Comparison of ENCODE assay signal across 8 mouse cellular contexts in the genomic region with DNA sequence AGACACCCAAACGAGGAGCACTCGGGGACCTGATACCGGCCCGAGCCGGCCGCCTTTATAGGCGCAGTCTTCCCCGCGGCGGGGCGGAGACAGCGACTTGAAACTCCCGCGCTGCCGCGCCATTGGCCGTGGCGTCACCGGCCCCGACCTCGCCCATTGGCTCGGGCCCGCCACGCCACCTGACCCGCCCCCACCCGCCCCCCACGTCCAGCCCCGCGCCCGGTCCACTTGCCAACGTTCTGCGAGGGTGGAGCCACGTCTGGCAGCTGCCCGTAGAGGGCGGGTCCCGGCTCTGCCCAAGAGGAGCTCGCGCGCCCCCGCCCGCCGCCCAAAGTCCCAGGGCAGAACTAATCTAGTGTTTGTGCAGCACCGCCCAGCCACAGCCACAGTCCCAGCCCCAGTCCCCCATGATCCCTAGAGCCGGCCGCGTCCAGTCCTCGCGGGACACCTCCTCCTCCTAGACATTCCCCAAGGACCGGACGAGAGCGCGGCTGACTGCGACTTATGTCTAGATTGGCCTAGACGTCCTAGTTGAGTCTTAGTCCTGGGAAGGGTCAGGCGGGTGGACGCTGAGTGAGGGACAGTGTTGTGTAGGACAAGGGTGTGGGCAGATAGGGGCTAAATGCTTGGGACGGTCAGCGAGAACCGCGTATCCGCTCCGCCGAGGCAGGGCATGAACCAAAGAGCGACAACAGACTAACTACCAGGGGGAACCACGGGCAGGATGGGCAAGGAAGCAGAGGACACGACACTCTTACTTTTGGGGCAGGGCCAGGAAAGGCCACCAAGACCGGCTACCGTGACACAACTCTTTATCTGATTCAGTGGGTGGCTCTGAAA. TPM values are rescaled to one million over a fixed set of nuclear protein-coding genes. Genes with fewer than 3 reads are reported as not detected.
DNase-seq lines count a peak whose midpoint lies in the region; ATAC-seq and TF ChIP-seq lines count a peak whose summit lies in the region.
"Not testable (repeated sequence)": the region's sequence is repeated elsewhere in the genome, so short reads cannot be mapped to it uniquely, and the experiment has no call there.

TSS of gene Hist2h3c2 (minus strand) at position 174 of the 840 bp plus-strand sequence.

- peak; percentile 87 for ATAC-seq in forebrain, embryonic 16.5 days
- peak; percentile 95 for ATAC-seq in kidney, embryonic 16.5 days (ENCODE audit: low FRiP score, low TSS enrichment)
- ATAC-seq in liver, embryonic 12.5 days, result peak; percentile 85
- peak; percentile 89 for ATAC-seq in midbrain, embryonic 15.5 days (replicated peaks)

- 2% methylated on average over 9 of the region's 68 CpGs for WGBS in forebrain, embryonic 16.5 days
- 0% methylated on average over 4 of the region's 68 CpGs for WGBS in kidney, embryonic 16.5 days
- WGBS in liver, embryonic 12.5 days (ENCODE audit: insufficient replicate concordance), result 0% methylated on average over 19 of the region's 68 CpGs
- WGBS in midbrain, embryonic 15.5 days, result under 1% methylated on average over 23 of the region's 68 CpGs

- TF ChIP-seq CTCF in ES-Bruce4 (IDR thresholded peaks at IDR 0.05; ENCODE audit: low read depth, low read length), result not testable (repeated sequence)

- DNase-seq in cerebellum, adult 9-10 months, result peak; percentile 68
- peak; percentile 42 to 44 for DNase-seq in heart, postnatal 14 days
- DNase-seq in spleen, postnatal 14 days (ENCODE audit: low spot score in 2 of 2), result peak; percentile 47 to 57

- peak within 1 kb of the TSS; percentile 96 for H3K27ac ChIP-seq in ES-Bruce4 (ENCODE audit: insufficient read depth, low read length)
- H3K27ac ChIP-seq in forebrain, embryonic 16.5 days (ENCODE audit: low read length), result peak within 1 kb of the TSS; percentile 42
- H3K27ac ChIP-seq in kidney, embryonic 16.5 days (ENCODE audit: low read length), result peak within 1 kb of the TSS; percentile 87
- H3K27ac ChIP-seq in liver, embryonic 12.5 days, result peak within 1 kb of the TSS; percentile 98
- peak within 1 kb of the TSS; percentile 67; the same call in 1 of the 2 replicates for H3K27ac ChIP-seq in midbrain, embryonic 15.5 days

- not testable (repeated sequence) for TF ChIP-seq EP300 in ES-Bruce4 (IDR thresholded peaks at IDR 0.05; ENCODE audit: insufficient read depth, low read depth, low read length)

- intact Hi-C loops in heart, postnatal 14 days (cut with DNase I), result not testable (repeated sequence)

- H3K4me3 ChIP-seq in ES-Bruce4 (ENCODE audit: low read depth, low read length), result peak within 1 kb of the TSS; percentile 93
- H3K4me3 ChIP-seq in forebrain, embryonic 16.5 days (replicated peaks; ENCODE audit: low read length), result peak within 1 kb of the TSS; percentile 40
- peak within 1 kb of the TSS; percentile 63 for H3K4me3 ChIP-seq in kidney, embryonic 16.5 days (ENCODE audit: low read length)
- peak within 1 kb of the TSS; percentile 65 for H3K4me3 ChIP-seq in liver, embryonic 12.5 days
- H3K4me3 ChIP-seq in midbrain, embryonic 15.5 days, result peak within 1 kb of the TSS; percentile 37

- H3K9me3 ChIP-seq in ES-Bruce4 (replicated peaks; ENCODE audit: control insufficient read depth, insufficient read depth, low read length, poor library complexity, severe bottlenecking); forebrain, embryonic 16.5 days (ENCODE audit: control insufficient read depth, low read length); kidney, embryonic 16.5 days (ENCODE audit: low read length); liver, embryonic 12.5 days (replicated peaks); midbrain, embryonic 15.5 days: not testable (repeated sequence)

- TF ChIP-seq POLR2A in ES-Bruce4 (IDR thresholded peaks at IDR 0.05; ENCODE audit: insufficient read depth, low read length), result not testable (repeated sequence)

- H3K27me3 ChIP-seq in ES-Bruce4 (ENCODE audit: control insufficient read depth, insufficient read depth, low read length, poor library complexity, severe bottlenecking); forebrain, embryonic 16.5 days (replicated peaks; ENCODE audit: control insufficient read depth, insufficient read depth, low read length); kidney, embryonic 16.5 days (ENCODE audit: insufficient read depth, low read length); liver, embryonic 12.5 days (replicated peaks); midbrain, embryonic 15.5 days (replicated peaks): not testable (repeated sequence)

- peak within 1 kb of the TSS; percentile 48 for H3K4me2 ChIP-seq in forebrain, embryonic 16.5 days (ENCODE audit: low read length)
- H3K4me2 ChIP-seq in kidney, embryonic 16.5 days (replicated peaks; ENCODE audit: low read depth, low read length), result peak within 1 kb of the TSS; percentile 70
- H3K4me2 ChIP-seq in liver, embryonic 12.5 days, result peak within 1 kb of the TSS; percentile 77
- H3K4me2 ChIP-seq in midbrain, embryonic 15.5 days, result peak within 1 kb of the TSS; percentile 45

- H3K4me1 ChIP-seq in ES-Bruce4 (ENCODE audit: control insufficient read depth, insufficient read depth, low read length), result not testable (repeated sequence)
- peaks cover 16% of the 10 kb centered on the region for H3K4me1 ChIP-seq in forebrain, embryonic 16.5 days (replicated peaks; ENCODE audit: control insufficient read depth, insufficient read depth, low read length)
- H3K4me1 ChIP-seq in kidney, embryonic 16.5 days (ENCODE audit: insufficient read depth, low read length), result peaks cover 30% of the 10 kb centered on the region
- H3K4me1 ChIP-seq in liver, embryonic 12.5 days, result peaks cover 60% of the 10 kb centered on the region
- peaks cover 21% of the 10 kb centered on the region for H3K4me1 ChIP-seq in midbrain, embryonic 15.5 days

- peak within 1 kb of the TSS; percentile 100 for H3K9ac ChIP-seq in ES-Bruce4 (ENCODE audit: low read depth, poor library complexity, severe bottlenecking)
- peak within 1 kb of the TSS; percentile 51 for H3K9ac ChIP-seq in forebrain, embryonic 16.5 days (replicated peaks; ENCODE audit: low read depth, low read length)
- H3K9ac ChIP-seq in kidney, embryonic 16.5 days (replicated peaks; ENCODE audit: low read length), result peak within 1 kb of the TSS; percentile 82
- H3K9ac ChIP-seq in liver, embryonic 12.5 days, result peak within 1 kb of the TSS; percentile 83
- peak within 1 kb of the TSS; percentile 27; the same call in 1 of the 2 replicates for H3K9ac ChIP-seq in midbrain, embryonic 15.5 days

- not testable (repeated sequence) for H3K36me3 ChIP-seq in ES-Bruce4 (ENCODE audit: control insufficient read depth, insufficient read depth, low read length, poor library complexity, severe bottlenecking); forebrain, embryonic 16.5 days (ENCODE audit: control insufficient read depth, insufficient read depth); kidney, embryonic 16.5 days (ENCODE audit: insufficient read depth, low read length); liver, embryonic 12.5 days; midbrain, embryonic 15.5 days (replicated peaks)

RNA-seq across cellular contexts. Expression of gene Hist2h3c2, which starts in this region (rescaled TPM):
- 23.1 and 41.5 TPM in 2 replicates for polyA plus RNA-seq in ES-Bruce4 (2011; ENCODE audit: insufficient read depth, insufficient read length, low read depth, missing spikeins)
- polyA plus RNA-seq in forebrain, embryonic 16.5 days (2015; fragmentation: Nextera tagmentation; extraction: Ambion mirVana), result 2.4 and 3.4 TPM in 2 replicates
- 10 to 100 TPM; 22.1 to 48.5 TPM for total RNA-seq in heart, postnatal 14 days (2021)
- polyA plus RNA-seq in kidney, embryonic 16.5 days (2015; fragmentation: Nextera tagmentation; extraction: Ambion mirVana), result 3.1 and 3.7 TPM in 2 replicates
- 12.3 and 13.8 TPM in 2 replicates for polyA plus RNA-seq in liver, embryonic 12.5 days (2016; fragmentation: Nextera tagmentation; extraction: Ambion mirVana)
- 2.3 and 2.4 TPM in 2 replicates for polyA plus RNA-seq in midbrain, embryonic 15.5 days (2015; fragmentation: Nextera tagmentation; extraction: Ambion mirVana)

Comparison
In these comparisons a context has a peak if more than half of its experiments do, and no peak if none do; other contexts are left out.
1. Peak in every context shown above with its lines: DNase-seq, ATAC-seq, H3K4me3 ChIP-seq and H3K27ac ChIP-seq.
2. H3K27ac ChIP-seq: peak in every context shown above with its lines; median percentile 98 in liver, embryonic 12.5 days; 96 in ES-Bruce4; 87 in kidney, embryonic 16.5 days; 67 in midbrain, embryonic 15.5 days; 42 in forebrain, embryonic 16.5 days.
3. H3K4me3 ChIP-seq: peak in every context shown above with its lines; median percentile 93 in ES-Bruce4; 65 in liver, embryonic 12.5 days; 63 in kidney, embryonic 16.5 days; 40 in forebrain, embryonic 16.5 days; 37 in midbrain, embryonic 15.5 days.
4. H3K9ac ChIP-seq: peak in every context shown above with its lines; median percentile 100 in ES-Bruce4; 83 in liver, embryonic 12.5 days; 82 in kidney, embryonic 16.5 days; 51 in forebrain, embryonic 16.5 days; 27 in midbrain, embryonic 15.5 days.